Mouse (Mus musculus) G1E (cell line): ENCODE measurements around the gene Fancc. TPM values are rescaled to one million over a fixed set of nuclear protein-coding genes. Genes with fewer than 3 reads are reported as not detected.
A peak's percentile ranks its signal among the peaks of the same experiment; 100 is the strongest.

Experiments used
- ATAC-seq: 2 replicates; pipeline ENCODE4 v1.8.0; 2016; ENCODE audit warnings: mild to moderate bottlenecking; ENCODE audit not compliant: insufficient number of reproducible peaks, poor library complexity, low FRiP score, severe bottlenecking; ENCODE audit errors: extremely low read depth
- DNase-seq: peaks from one replicate; pipeline ENCODE4 v3.0.0; 2012; ENCODE audit warnings: low spot score
- H3K27me3 ChIP-seq: 2 replicates; pipeline ENCODE4 v1.6.1; 2012; ENCODE audit warnings: mild to moderate bottlenecking, low read length, inconsistent platforms; ENCODE audit not compliant: insufficient read depth
- H3K36me3 ChIP-seq: replicated peaks from 2 replicates; pipeline ENCODE3; 2012; ENCODE audit warnings: mild to moderate bottlenecking, inconsistent platforms
- H3K4me1 ChIP-seq: 2 replicates; pipeline ENCODE4 v1.6.1; 2012; ENCODE audit warnings: low read depth, low read length, inconsistent platforms, mixed read lengths; ENCODE audit not compliant: insufficient read depth
- H3K4me3 ChIP-seq: 2 replicates; pipeline ENCODE4 v1.5.1; 2012; ENCODE audit warnings: low read depth, mild to moderate bottlenecking, inconsistent platforms, low read length, moderate library complexity, mixed read lengths
- H3K9me3 ChIP-seq: replicated peaks from 2 replicates; pipeline ENCODE4 v1.6.1; 2012; ENCODE audit warnings: inconsistent platforms
- CTCF ChIP-seq: IDR thresholded peaks from 2 replicates; pipeline ENCODE4 v1.5.1; 2012; ENCODE audit warnings: low read depth, low read length, inconsistent platforms, mixed read lengths
- GATA1 ChIP-seq: IDR thresholded peaks from 2 replicates; pipeline ENCODE4 v1.6.1; 2012; ENCODE audit warnings: borderline replicate concordance, low read length, inconsistent platforms, mixed read lengths
- GATA2 ChIP-seq: IDR thresholded peaks from 2 replicates; pipeline ENCODE4 v1.6.1; 2012; ENCODE audit warnings: low read depth, low read length, inconsistent platforms, borderline replicate concordance
- POLR2AphosphoS5 ChIP-seq: IDR thresholded peaks from 2 replicates; pipeline ENCODE4 v1.6.1; 2012; ENCODE audit warnings: low read depth, low read length, inconsistent platforms; ENCODE audit not compliant: insufficient replicate concordance
- TAL1 ChIP-seq: conservative IDR thresholded peaks from 2 replicates; pipeline ENCODE4 v1.6.1; 2012; ENCODE audit warnings: low read depth, low read length, inconsistent platforms, mixed read lengths
- polyA plus RNA-seq: library from polyadenylated mRNA; stranded (reverse); fragments of >175 nt; gene quantifications from 2 replicates; pipeline ENCODE4 v1.2.3, GENCODE M21; 2012
- total RNA-seq, 2 experiments: library from RNA; stranded (forward) in 1 of 2; stranded (reverse) in 1 of 2; fragments of 200-1000 nt in 1 of 2; fragments of >200 nt in 1 of 2; fragmentation: Nextera tagmentation in 1 of 2; gene quantifications; 2 replicates each; pipeline ENCODE4 v1.2.3; 2014 to 2017

The Fancc gene
- total and polyA plus RNA-seq, 3 experiments, result 2.7 to 13.7 (median 6.8) TPM

- peak; percentile 45 for DNase-seq
- no peaks in the 10 kb centered on the region for H3K27me3 ChIP-seq
- H3K4me3 ChIP-seq, result peak overlapping the region; percentile 48; the same call in 1 of the 2 replicates
- peaks cover 64% of the 10 kb centered on the region for H3K36me3 ChIP-seq
- ATAC-seq, result peak; percentile 79
- peaks cover 30% of the 10 kb centered on the region for H3K4me1 ChIP-seq
- no peak for TF ChIP-seq GATA1
- no peak for TF ChIP-seq TAL1
- no peak for TF ChIP-seq CTCF
- no peak for TF ChIP-seq GATA2
- no peak for TF ChIP-seq POLR2AphosphoS5
- no peaks in the 10 kb centered on the region for H3K9me3 ChIP-seq
Measured at GRCm38 (mm10) chr13:63313748-63314607, 183.1 kb downstream of the Fancc start.

GRCm38 (mm10) chr13:63313247-63313646 lies 183.8 kb downstream of the Fancc start:
- Histone ChIP-seq H3K9me3 (no peaks in the 10 kb centered on the region), H3K27me3 (no peaks in the 10 kb centered on the region), H3K4me3 (no peak overlapping the region; the same call in 1 of the 2 replicates), H3K36me3 (peaks cover 68% of the 10 kb centered on the region), H3K4me1 (peaks cover 27% of the 10 kb centered on the region)
- TF ChIP-seq POLR2AphosphoS5 (no peak), GATA2 (no peak), TAL1 (no peak), GATA1 (no peak), CTCF (no peak)
- no peak for ATAC-seq
- no peak for DNase-seq

- Histone ChIP-seq H3K9me3 (no peaks in the 10 kb centered on the region), H3K27me3 (no peaks in the 10 kb centered on the region), H3K4me3 (no peak overlapping the region), H3K36me3 (peaks cover 71% of the 10 kb centered on the region), H3K4me1 (peaks cover 22% of the 10 kb centered on the region)
- DNase-seq (no peak), ATAC-seq (no peak)
- no peak for TF ChIP-seq GATA2
Measured at GRCm38 (mm10) chr13:63311156-63311555, 185.9 kb downstream of the Fancc start.

- H3K36me3 ChIP-seq, result peaks cover 80% of the 10 kb centered on the region
- ATAC-seq (no peak), DNase-seq (no peak)
- TF ChIP-seq CTCF (no peak), TAL1 (no peak), GATA2 (no peak), POLR2AphosphoS5 (no peak), GATA1 (no peak)
- no peaks in the 10 kb centered on the region for H3K9me3 ChIP-seq
- H3K4me1 ChIP-seq, result peaks cover 24% of the 10 kb centered on the region
- no peak overlapping the region for H3K4me3 ChIP-seq
- H3K27me3 ChIP-seq, result no peaks in the 10 kb centered on the region
Measured at GRCm38 (mm10) chr13:63309563-63309962, 187.5 kb downstream of the Fancc start.

- no peaks in the 10 kb centered on the region for H3K27me3 ChIP-seq
- peaks cover 7% of the 10 kb centered on the region; the same call in 1 of the 2 replicates for H3K4me1 ChIP-seq
- no peak for TF ChIP-seq GATA2
- ATAC-seq, result no peak
- no peaks in the 10 kb centered on the region for H3K9me3 ChIP-seq
- no peak for DNase-seq
- H3K36me3 ChIP-seq, result peaks cover 84% of the 10 kb centered on the region
- H3K4me3 ChIP-seq, result no peak overlapping the region
Measured at GRCm38 (mm10) chr13:63306768-63307167, 190.3 kb downstream of the Fancc start.

- Histone ChIP-seq H3K9me3 (no peaks in the 10 kb centered on the region), H3K4me3 (no peak overlapping the region), H3K36me3 (peaks cover 89% of the 10 kb centered on the region), H3K4me1 (peaks cover 7% of the 10 kb centered on the region; the same call in 1 of the 2 replicates), H3K27me3 (no peaks in the 10 kb centered on the region)
- no peak for ATAC-seq
- TF ChIP-seq POLR2AphosphoS5, result no peak
- no peak for TF ChIP-seq TAL1
- DNase-seq, result no peak
Measured at GRCm38 (mm10) chr13:63305160-63306011, 191.7 kb downstream of the Fancc start.

GRCm38 (mm10) chr13:63304799-63305159 lies 192.3 kb downstream of the Fancc start:
- ATAC-seq, result no peak
- Histone ChIP-seq H3K4me1 (peaks cover 7% of the 10 kb centered on the region; the same call in 1 of the 2 replicates), H3K27me3 (no peaks in the 10 kb centered on the region), H3K4me3 (no peak overlapping the region), H3K9me3 (no peaks in the 10 kb centered on the region), H3K36me3 (peaks cover 90% of the 10 kb centered on the region)
- no peak for TF ChIP-seq GATA2
- no peak for TF ChIP-seq CTCF
- TF ChIP-seq TAL1, result no peak
- TF ChIP-seq GATA1, result no peak
- no peak for TF ChIP-seq POLR2AphosphoS5
- DNase-seq, result no peak
